Mouse (Mus musculus): ENCODE measurements around the gene Tspoap1. TPM values are rescaled to one million over a fixed set of nuclear protein-coding genes. Genes with fewer than 3 reads are reported as not detected.

The Tspoap1 gene
- polyA plus RNA-seq, 1 experiment from 2014 or later, result 5.6 TPM

DNA sequence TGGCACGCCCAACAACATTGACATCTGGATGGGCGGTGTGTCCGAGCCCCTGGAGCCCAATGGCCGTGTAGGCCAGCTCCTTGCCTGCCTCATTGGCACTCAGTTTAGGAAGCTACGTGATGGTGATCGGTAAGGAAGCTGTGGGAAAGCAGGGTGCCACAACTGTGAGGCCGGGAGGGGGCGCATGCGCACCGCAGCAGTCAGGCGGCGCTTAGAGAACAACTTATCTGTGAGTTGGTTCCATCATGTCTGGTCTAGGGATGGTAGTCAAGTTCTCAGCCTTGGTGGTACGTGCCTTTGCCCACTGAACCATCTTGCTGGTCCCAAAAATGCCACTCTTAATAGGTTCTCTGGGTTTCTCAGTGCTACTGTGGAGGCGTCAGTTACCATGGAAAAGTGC lies 42.3 kb downstream of the Tspoap1 start:
- Histone ChIP-seq H3K4me3 (ENCODE audit: low read length) (no peak overlapping the region), H3K9me3 (ENCODE audit: low read length) (no peaks in the 10 kb centered on the region), H3K4me1 (ENCODE audit: insufficient read depth, low read length) (no peaks in the 10 kb centered on the region), H3K36me3 (ENCODE audit: insufficient read depth, low read length) (no peaks in the 10 kb centered on the region), H3K27me3 (ENCODE audit: insufficient read depth, low read length) (no peaks in the 10 kb centered on the region), H3K27ac (ENCODE audit: low read length) (no peak overlapping the region), H3K4me2 (replicated peaks; ENCODE audit: low read depth, low read length) (no peak overlapping the region), H3K9ac (replicated peaks; ENCODE audit: low read length) (no peak overlapping the region)
- WGBS, result 56% methylated on average over 14 of the region's 14 CpGs
- ATAC-seq (ENCODE audit: low FRiP score, low TSS enrichment), result no peak

DNA sequence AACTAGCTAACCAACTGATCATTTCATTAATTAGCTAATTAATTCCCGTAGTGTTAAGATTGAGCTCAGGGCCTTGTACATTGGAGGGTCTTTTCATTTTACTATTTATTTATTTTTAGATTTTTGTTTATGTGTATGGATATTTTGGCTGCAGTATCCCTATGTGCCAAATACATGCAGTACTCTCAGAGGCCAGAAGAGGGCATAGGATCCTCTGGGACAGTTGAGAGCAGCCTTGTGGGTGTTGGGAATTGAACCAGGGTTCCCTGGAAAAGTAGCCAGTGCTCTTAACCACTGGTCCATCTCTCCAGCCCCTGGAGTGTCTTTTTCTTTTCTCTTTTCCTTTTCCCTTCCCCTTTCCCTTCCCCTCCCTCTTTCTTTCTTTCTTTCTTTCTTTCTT lies 45.1 kb downstream of the Tspoap1 start:
- no peak overlapping the region for H3K4me3 ChIP-seq (ENCODE audit: low read length)
- ATAC-seq (ENCODE audit: low FRiP score, low TSS enrichment), result no peak
- no peaks in the 10 kb centered on the region for H3K27me3 ChIP-seq (ENCODE audit: insufficient read depth, low read length)
- no peak overlapping the region for H3K27ac ChIP-seq (ENCODE audit: low read length)
- no peaks in the 10 kb centered on the region for H3K4me1 ChIP-seq (ENCODE audit: insufficient read depth, low read length)
- 76% methylated on average over 1 of the region's 1 CpGs for WGBS
- no peak overlapping the region for H3K9ac ChIP-seq (replicated peaks; ENCODE audit: low read length)
- H3K36me3 ChIP-seq (ENCODE audit: insufficient read depth, low read length), result no peaks in the 10 kb centered on the region
- H3K9me3 ChIP-seq (ENCODE audit: low read length), result no peaks in the 10 kb centered on the region
- H3K4me2 ChIP-seq (replicated peaks; ENCODE audit: low read depth, low read length), result no peak overlapping the region

DNA sequence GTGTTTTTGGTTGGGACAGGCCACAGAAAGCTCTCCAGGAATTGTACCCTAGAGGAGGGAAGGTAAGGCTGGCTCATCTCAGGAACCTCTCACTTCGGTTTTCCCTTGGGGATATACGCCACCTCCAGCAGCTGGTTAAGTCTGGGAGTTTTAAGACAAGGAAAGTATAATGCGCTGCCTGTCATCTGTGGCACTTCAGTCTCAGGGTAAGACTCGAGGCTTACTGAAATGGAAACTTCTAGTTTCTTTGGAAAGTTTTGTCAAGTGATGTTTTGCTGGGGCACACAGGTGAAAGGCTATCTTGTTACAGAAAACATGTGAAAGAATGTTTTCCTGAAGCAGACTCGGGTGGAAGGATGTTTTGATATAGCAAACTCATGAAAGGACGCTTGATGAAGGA lies 47.1 kb downstream of the Tspoap1 start:
- H3K27me3 ChIP-seq (ENCODE audit: insufficient read depth, low read length), result no peaks in the 10 kb centered on the region

DNA sequence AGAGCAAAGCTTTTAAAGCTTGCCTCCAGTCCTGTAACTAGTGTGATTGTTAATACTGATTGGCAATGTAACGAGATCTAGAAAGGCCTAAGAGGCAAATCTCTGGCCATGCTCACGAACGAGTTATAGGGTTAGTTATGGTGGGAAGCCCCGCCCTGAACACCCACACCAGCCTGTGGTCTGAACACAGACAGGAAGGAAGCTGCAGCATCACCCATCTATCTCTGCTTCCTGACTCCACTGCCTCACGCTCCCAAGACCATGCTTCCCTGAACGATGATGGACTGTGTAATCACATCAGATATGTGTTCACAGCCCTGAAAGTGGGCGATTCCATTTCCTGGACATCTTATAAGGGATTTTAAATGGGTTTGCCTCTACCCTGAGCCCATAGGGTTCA lies 47.9 kb downstream of the Tspoap1 start:
- Histone ChIP-seq H3K36me3 (ENCODE audit: insufficient read depth, low read length) (no peaks in the 10 kb centered on the region), H3K4me1 (ENCODE audit: insufficient read depth, low read length) (no peaks in the 10 kb centered on the region), H3K4me2 (replicated peaks; ENCODE audit: low read depth, low read length) (no peak overlapping the region), H3K27me3 (ENCODE audit: insufficient read depth, low read length) (no peaks in the 10 kb centered on the region), H3K9me3 (ENCODE audit: low read length) (no peaks in the 10 kb centered on the region), H3K4me3 (ENCODE audit: low read length) (no peak overlapping the region), H3K9ac (replicated peaks; ENCODE audit: low read length) (no peak overlapping the region), H3K27ac (ENCODE audit: low read length) (no peak overlapping the region)
- no peak for ATAC-seq (ENCODE audit: low FRiP score, low TSS enrichment)
- 79% methylated on average over 7 of the region's 7 CpGs for WGBS

More for the DNA sequence above, 47.1 kb downstream of the Tspoap1 start:
- Histone ChIP-seq H3K4me1 (ENCODE audit: insufficient read depth, low read length) (no peaks in the 10 kb centered on the region), H3K9ac (replicated peaks; ENCODE audit: low read length) (no peak overlapping the region), H3K9me3 (ENCODE audit: low read length) (no peaks in the 10 kb centered on the region), H3K4me3 (ENCODE audit: low read length) (no peak overlapping the region), H3K27ac (ENCODE audit: low read length) (no peak overlapping the region), H3K4me2 (replicated peaks; ENCODE audit: low read depth, low read length) (no peak overlapping the region), H3K36me3 (ENCODE audit: insufficient read depth, low read length) (no peaks in the 10 kb centered on the region)
- no peak for ATAC-seq (ENCODE audit: low FRiP score, low TSS enrichment)
- 71% methylated on average over 6 of the region's 6 CpGs for WGBS

DNA sequence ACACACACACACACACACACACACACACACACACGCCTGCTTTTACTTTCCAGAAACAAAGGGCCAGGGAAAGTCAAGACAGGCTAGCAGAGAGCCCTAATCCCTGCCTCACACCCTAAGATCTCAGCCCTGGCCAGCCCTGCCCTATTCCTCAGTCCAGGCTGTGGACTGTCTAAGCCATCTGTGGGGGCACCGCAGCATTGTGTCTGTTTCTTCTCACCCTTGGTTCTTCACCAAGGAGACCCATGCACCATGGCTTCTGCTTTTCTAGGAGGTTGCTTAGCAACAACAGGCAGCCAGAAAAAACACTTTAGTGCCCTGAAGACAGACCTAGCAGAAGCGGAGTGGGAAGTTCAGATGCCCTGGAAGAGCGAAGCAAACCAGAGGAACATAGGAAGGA lies 51.1 kb downstream of the Tspoap1 start:
- WGBS, result 54% methylated on average over 4 of the region's 4 CpGs

DNA sequence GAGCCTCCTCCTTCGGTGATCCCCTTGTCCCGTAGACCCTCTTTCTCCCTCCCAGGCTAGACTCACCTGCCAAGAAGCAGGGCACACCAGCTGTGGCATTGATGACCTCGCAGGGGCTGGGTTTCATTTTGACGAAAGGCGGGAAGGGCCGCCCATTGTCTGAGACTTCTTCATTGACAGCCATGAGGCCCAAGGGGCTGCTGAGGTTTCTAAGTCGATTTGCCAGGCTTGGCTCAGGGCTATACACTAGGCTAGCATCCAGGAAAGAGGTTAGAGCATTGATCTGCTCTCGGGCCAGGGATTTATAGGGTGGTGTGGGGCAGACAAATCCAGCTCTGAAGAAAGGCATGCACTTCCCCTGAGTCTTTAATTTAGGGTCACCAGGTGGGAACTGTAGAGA lies 54.5 kb downstream of the Tspoap1 start:
- H3K4me2 ChIP-seq (replicated peaks; ENCODE audit: low read depth, low read length), result no peak overlapping the region
- peaks cover 4% of the 10 kb centered on the region; the same call in 1 of the 2 replicates for H3K27me3 ChIP-seq (ENCODE audit: insufficient read depth, low read length)
- 78% methylated on average over 8 of the region's 8 CpGs for WGBS
- no peak overlapping the region for H3K9ac ChIP-seq (replicated peaks; ENCODE audit: low read length)
- H3K27ac ChIP-seq (ENCODE audit: low read length), result no peak overlapping the region
- H3K4me1 ChIP-seq (ENCODE audit: insufficient read depth, low read length), result no peaks in the 10 kb centered on the region
- no peak for ATAC-seq (ENCODE audit: low FRiP score, low TSS enrichment)
- H3K36me3 ChIP-seq (ENCODE audit: insufficient read depth, low read length), result no peaks in the 10 kb centered on the region
- H3K9me3 ChIP-seq (ENCODE audit: low read length), result no peaks in the 10 kb centered on the region
- no peak overlapping the region for H3K4me3 ChIP-seq (ENCODE audit: low read length)

More for the DNA sequence above, 51.1 kb downstream of the Tspoap1 start:
- Histone ChIP-seq H3K4me3 (ENCODE audit: low read length) (no peak overlapping the region), H3K4me1 (ENCODE audit: insufficient read depth, low read length) (no peaks in the 10 kb centered on the region), H3K9ac (replicated peaks; ENCODE audit: low read length) (no peak overlapping the region), H3K4me2 (replicated peaks; ENCODE audit: low read depth, low read length) (no peak overlapping the region), H3K9me3 (ENCODE audit: low read length) (no peaks in the 10 kb centered on the region), H3K27ac (ENCODE audit: low read length) (no peak overlapping the region), H3K27me3 (ENCODE audit: insufficient read depth, low read length) (peaks cover 3% of the 10 kb centered on the region; the same call in 1 of the 2 replicates), H3K36me3 (ENCODE audit: insufficient read depth, low read length) (no peaks in the 10 kb centered on the region)
- ATAC-seq (ENCODE audit: low FRiP score, low TSS enrichment), result no peak

DNA sequence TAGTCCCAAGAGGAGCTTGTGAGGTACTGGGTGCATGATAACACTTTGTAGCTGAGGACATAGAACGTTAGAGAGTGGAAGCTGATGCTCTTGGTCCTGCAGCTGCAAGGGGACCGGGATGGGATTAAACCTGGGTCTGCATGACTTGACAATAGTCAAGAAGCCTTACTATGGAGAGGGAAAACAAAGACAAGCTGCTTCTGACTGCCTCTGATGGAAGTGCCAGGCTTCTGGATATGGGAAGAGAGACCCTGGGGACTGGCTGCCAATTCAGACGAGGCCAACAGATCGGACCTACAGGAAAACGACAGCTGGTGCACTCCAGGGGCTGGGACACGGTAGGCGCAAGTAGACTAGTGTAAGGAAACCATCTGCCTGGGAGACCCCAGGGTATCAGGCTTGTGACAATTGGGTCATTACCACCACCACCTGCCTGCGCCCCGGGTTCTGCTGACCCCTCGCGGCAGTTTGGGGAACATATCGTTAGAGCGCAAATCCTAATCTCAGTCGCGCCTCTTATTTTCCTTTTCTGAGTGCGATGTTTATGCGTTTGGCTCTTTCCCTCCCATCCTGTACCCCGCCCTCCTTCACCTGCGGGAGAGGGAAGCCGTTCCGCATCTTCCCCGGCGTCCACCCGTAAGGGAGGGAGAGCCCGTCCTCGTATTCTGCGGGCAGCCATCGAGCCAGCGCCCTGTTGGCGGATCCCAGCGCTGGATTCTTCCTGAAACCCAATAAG lies 56.5 kb downstream of the Tspoap1 start:
- Histone ChIP-seq H3K4me2 (replicated peaks; ENCODE audit: low read depth, low read length) (peak overlapping the region; percentile 58), H3K4me1 (ENCODE audit: insufficient read depth, low read length) (no peaks in the 10 kb centered on the region), H3K4me3 (ENCODE audit: low read length) (peak overlapping the region; percentile 41), H3K9me3 (ENCODE audit: low read length) (no peaks in the 10 kb centered on the region), H3K36me3 (ENCODE audit: insufficient read depth, low read length) (no peaks in the 10 kb centered on the region), H3K27ac (ENCODE audit: low read length) (no peak overlapping the region), H3K9ac (replicated peaks; ENCODE audit: low read length) (peak overlapping the region; percentile 47), H3K27me3 (ENCODE audit: insufficient read depth, low read length) (peaks cover 4% of the 10 kb centered on the region; the same call in 1 of the 2 replicates)
- WGBS, result 3% methylated on average over 31 of the region's 31 CpGs
- ATAC-seq (ENCODE audit: low FRiP score, low TSS enrichment), result peak; percentile 67; the same call in 1 of the 2 replicates

DNA sequence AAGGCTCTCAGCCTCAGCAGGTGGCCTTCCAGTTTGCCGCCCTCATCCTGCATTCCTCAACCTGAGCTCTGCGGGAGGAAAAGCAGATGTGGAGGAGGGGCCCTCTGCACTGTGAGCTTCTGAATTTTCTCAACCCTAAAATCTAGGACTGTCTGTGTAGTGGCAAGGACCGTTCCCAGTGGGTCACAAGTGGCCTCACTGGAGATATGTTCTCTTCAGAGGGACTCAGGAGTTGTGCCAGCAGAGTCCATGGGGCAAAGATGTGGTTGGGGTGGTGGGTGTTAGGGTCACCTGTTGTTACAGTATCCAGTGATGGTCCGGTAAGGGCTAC lies 57.1 kb downstream of the Tspoap1 start:
- H3K4me3 ChIP-seq (ENCODE audit: low read length), result peak overlapping the region; percentile 41
- peak overlapping the region; percentile 47; the same call in 1 of the 2 replicates for H3K9ac ChIP-seq (replicated peaks; ENCODE audit: low read length)
- H3K27ac ChIP-seq (ENCODE audit: low read length), result no peak overlapping the region
- no peaks in the 10 kb centered on the region for H3K4me1 ChIP-seq (ENCODE audit: insufficient read depth, low read length)
- ATAC-seq (ENCODE audit: low FRiP score, low TSS enrichment), result peak; percentile 51; the same call in 1 of the 2 replicates
- WGBS, result 26% methylated on average over 4 of the region's 4 CpGs
- peak overlapping the region; percentile 58 for H3K4me2 ChIP-seq (replicated peaks; ENCODE audit: low read depth, low read length)
- no peaks in the 10 kb centered on the region for H3K9me3 ChIP-seq (ENCODE audit: low read length)
- peaks cover 5% of the 10 kb centered on the region; the same call in 1 of the 2 replicates for H3K27me3 ChIP-seq (ENCODE audit: insufficient read depth, low read length)
- H3K36me3 ChIP-seq (ENCODE audit: insufficient read depth, low read length), result no peaks in the 10 kb centered on the region

DNA sequence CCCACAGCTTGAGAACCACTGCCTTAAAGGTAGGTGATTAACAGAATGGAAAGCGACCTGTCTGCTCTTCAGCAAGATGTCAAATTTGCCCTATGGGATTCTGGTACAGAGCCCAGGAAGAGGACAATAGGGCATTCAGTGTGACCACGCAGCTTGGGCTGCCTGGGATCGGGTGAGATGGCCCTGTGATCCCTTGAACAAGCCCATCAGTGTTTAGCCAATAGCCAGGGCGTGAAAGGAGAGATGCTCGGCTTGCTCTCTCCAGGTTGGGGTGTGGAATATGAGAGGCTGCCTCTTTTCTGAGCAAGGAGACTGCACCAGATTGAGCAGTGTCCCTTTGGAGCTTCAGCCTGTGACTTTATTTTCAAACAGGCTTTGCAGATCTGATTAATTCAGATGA lies 61.2 kb downstream of the Tspoap1 start:
- Histone ChIP-seq H3K4me1 (ENCODE audit: insufficient read depth, low read length) (no peaks in the 10 kb centered on the region), H3K9ac (replicated peaks; ENCODE audit: low read length) (no peak overlapping the region), H3K4me2 (replicated peaks; ENCODE audit: low read depth, low read length) (no peak overlapping the region), H3K27ac (ENCODE audit: low read length) (no peak overlapping the region), H3K27me3 (ENCODE audit: insufficient read depth, low read length) (peaks cover 3% of the 10 kb centered on the region; the same call in 1 of the 2 replicates), H3K36me3 (ENCODE audit: insufficient read depth, low read length) (no peaks in the 10 kb centered on the region), H3K9me3 (ENCODE audit: low read length) (no peaks in the 10 kb centered on the region), H3K4me3 (ENCODE audit: low read length) (no peak overlapping the region)
- 34% methylated on average over 5 of the region's 5 CpGs for WGBS
- ATAC-seq (ENCODE audit: low FRiP score, low TSS enrichment), result no peak

DNA sequence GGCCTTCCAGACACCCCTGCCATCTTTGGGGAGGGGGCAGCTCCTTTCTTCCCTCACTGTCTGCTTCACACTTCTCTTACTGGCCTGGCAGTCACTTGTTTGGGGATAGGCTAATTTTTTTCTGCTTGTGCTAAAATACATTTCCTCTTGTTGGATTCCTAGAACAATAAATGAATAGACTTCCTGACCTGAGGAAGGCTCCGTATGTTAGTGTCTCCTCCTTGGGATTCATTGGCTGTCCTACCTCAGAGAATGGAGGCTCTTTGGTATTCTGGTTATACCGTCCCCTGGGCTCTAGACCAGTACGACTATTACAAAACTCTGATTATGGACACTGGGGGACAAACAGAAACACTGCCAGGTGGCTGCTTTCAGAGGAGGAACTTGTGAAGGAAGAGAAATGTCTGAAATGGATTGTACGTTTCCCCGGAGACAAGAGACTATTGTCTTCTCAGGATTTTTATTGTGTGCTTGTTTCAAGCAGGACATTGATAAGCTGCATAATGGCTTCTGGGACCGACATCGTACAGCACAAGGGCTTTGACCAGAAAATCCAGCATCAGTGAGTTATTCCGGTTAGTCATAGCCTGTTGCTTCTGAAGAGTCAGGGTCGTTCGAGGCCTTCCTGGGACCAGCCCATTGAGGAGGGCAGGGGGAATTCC lies 68.0 kb downstream of the Tspoap1 start, which contains the start of gene Lpo:
Gene Lpo (minus strand): TSS at position 51 of the 662 bp plus-strand sequence.
- Histone ChIP-seq H3K36me3 (ENCODE audit: insufficient read depth, low read length) (no peaks in the 10 kb centered on the region), H3K9me3 (ENCODE audit: low read length) (no peaks in the 10 kb centered on the region), H3K27me3 (ENCODE audit: insufficient read depth, low read length) (no peaks in the 10 kb centered on the region), H3K4me3 (ENCODE audit: low read length) (no peak within 1 kb of the TSS), H3K4me1 (ENCODE audit: insufficient read depth, low read length) (no peaks in the 10 kb centered on the region), H3K4me2 (replicated peaks; ENCODE audit: low read depth, low read length) (no peak within 1 kb of the TSS), H3K9ac (replicated peaks; ENCODE audit: low read length) (no peak within 1 kb of the TSS), H3K27ac (ENCODE audit: low read length) (no peak within 1 kb of the TSS)
- WGBS, result 45% methylated on average over 10 of the region's 10 CpGs
- no peak for ATAC-seq (ENCODE audit: low FRiP score, low TSS enrichment)
